Mouse (Mus musculus): ENCODE data around the gene Prkd2.

GRCm38 (mm10) chr7:16905491-16906021, 62.9 kb downstream of the Prkd2 start:
- TF ChIP-seq CTCF (IDR thresholded peaks at IDR 0.05; ENCODE audit: extremely low read depth, insufficient read depth, low read length): no peak
- no peak for TF ChIP-seq POLR2A (IDR thresholded peaks at IDR 0.05; ENCODE audit: extremely low read depth, insufficient read depth, low read length)

All from cortical plate, adult 2 months (tissue).